Mouse (Mus musculus) cerebral cortex, adult 2 months (tissue): ENCODE data around the gene Hivep3.

ENCODE experiments used
- WGBS: fragments of 180-500 bp; shearing (Covaris S2); methylation state at CpG from one replicate; pipeline ENCODE4 v1.1.7; 2018; 5-methylcytosine and 5-hydroxymethylcytosine counted together

Hivep3 gene

GRCm38 (mm10) chr4:120061727-120062126, 328.1 kb downstream of the Hivep3 start:
- 71% methylated on average over 6 of the region's 6 CpGs for WGBS

GRCm38 (mm10) chr4:120062198-120062597, 328.6 kb downstream of the Hivep3 start:
- 72% methylated on average over 6 of the region's 6 CpGs for WGBS

- WGBS = 55% methylated on average over 11 of the region's 11 CpGs
Measured at GRCm38 (mm10) chr4:120062754-120063153, 329.2 kb downstream of the Hivep3 start.

DNA sequence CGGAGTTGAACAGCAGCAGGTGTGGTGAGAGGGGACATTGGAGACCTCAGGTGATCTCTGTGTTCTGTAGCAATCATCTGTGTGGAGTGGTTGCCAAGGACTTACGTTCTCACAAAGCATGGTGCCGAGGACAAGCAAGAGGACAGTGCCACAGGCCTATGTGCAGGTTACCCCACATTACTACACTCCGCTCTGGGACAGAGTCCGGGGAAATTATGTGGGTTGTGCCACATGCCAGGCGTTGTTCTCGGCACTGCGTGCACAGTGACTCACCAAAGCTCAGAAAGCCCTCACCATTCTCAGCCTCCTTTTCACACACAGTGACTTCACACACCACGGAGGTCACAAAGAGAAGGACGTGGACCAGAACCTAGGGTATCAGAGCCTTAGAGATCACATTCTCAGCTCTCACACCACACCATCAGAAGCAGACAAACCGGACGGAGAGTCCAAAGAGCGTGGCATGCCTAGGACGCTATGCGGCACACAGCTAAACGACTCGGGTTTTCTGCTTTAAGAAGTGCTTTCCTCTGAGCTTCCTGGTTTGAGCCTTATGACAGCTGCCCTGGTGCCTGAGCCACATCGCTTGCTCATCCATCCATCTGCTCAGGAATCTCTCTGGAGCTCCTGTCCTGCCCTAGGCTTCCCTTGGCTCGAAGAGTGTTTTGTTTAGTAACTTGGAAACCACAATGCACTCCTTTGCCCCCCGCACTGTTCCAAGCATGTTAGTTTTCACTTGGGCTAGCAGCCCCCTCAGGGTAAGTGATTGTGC, 330.0 kb downstream of the Hivep3 start:
- 60% methylated on average over 20 of the region's 20 CpGs for WGBS

DNA sequence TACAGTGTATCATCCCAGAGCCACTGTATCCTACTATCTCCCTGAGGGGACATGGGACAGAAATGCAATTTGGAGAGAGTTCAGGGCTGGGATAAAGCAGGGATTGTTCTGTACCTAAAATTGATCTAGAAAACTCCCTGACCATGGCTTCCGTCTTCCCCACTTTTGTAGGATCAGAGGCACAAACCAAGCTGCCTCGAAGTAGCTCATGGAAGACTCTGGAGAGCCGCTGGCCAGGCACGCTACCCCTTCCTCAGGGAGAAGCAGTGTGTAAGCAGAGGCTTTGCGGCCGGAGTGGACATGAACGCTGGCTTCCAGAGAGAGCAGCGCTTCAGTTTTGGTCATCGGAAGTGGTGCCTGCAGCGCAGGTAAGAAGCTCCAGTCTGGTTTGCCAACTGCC, 331.1 kb downstream of the Hivep3 start, which contains the start of gene AL607142.1:
TSS of gene AL607142.1 (plus strand) at position 301 of the 400 bp plus-strand sequence.
- WGBS = 95% methylated on average over 10 of the region's 10 CpGs

DNA sequence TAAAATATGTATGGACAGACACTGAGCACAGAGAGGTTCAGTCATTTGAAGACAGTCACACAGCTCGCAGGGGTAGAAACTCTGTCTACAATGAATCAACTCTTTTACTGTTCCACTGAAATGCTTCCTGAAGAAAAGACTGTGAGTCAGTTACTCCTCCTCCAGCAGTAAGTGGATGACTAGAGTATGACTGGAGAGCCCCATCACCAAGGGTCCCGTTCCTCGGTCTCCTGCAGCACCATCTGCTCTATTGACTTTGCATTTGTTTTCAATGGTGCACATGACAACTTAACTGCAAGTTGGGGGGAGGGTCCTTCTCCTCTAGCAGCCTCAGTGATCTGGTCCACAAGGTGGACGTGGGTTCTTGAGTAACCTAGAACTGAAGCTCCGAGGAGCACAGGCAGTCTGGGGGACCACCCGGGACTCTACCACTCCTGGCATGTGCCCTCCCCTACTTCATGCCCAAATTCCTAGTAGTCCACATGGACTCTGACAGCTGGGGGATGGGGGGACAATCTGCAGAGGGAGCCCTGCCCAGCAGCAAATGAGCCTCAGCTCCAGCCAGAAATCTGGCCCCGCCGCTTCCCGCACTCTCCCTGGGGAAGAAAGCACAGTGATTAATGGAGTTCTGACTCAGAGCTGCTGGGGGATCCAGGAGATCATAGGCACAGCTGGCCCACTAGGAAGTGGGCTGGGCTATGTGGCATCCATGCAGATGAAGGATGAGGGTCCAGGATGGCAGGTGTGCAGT, 333.4 kb downstream of the Hivep3 start:
- 51% methylated on average over 9 of the region's 9 CpGs for WGBS

GRCm38 (mm10) chr4:120067592-120068235, 334.1 kb downstream of the Hivep3 start:
- 85% methylated on average over 8 of the region's 8 CpGs for WGBS

DNA sequence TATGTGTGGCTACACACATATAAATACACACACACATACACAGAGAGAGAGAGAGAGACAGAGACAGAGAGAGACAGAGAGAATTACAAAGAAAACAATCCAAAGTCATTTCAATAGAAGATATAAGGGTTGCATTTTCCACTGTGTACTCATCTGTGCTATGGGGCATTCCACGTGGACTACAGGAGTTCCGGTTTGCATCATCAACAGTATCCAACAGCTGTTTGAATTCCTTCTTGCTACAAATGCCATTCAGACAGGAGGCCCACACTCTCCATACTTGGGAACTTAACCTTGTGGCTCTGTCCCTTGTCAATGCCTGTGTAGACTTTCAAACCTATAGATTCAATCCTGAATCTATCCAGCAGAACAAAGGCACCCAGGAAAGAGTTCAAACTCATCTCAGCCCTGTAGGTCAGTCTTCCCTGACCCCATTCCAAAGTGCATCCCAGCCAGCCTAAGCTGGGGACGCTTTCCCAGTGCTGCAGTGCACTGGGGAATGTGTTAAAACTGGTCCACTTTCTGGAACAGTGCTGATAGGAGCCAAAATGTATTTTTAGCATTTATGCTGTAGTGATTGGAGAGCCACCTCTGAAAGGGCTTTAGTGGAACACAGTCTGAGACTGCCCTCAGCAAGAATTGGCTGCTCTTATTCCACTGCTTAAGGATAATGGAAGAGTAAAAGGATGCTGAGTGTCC, 335.4 kb downstream of the Hivep3 start:
- 54% methylated on average over 3 of the region's 3 CpGs for WGBS

- 70% methylated on average over 3 of the region's 3 CpGs for whole genome bisulfite sequencing
Measured at GRCm38 (mm10) chr4:120069582-120069980, 336.0 kb downstream of the Hivep3 start.

DNA sequence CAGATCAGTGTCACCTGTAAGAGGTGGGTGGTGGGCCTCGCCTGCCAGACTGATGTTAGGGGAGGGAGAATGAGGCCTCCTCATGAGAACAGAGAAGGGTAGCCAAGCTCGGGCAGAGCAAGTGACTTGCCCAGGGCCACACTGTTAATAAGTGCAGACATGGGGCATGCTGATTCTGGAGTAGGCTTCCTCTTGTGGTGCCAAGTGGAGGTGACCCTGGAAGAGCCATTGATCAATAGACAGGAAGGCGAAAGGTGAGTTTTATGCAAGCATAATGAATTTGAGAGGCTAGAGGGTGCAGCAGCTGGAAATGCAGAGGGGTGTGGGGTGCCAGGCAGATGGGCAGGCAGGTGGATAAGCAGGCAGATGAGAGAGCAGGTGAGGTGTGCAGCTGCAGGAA, 337.8 kb downstream of the Hivep3 start:
- 85% methylated on average over 3 of the region's 3 CpGs for WGBS

GRCm38 (mm10) chr4:120071842-120072507, 338.4 kb downstream of the Hivep3 start:
- 56% methylated on average over 15 of the region's 15 CpGs for WGBS

DNA sequence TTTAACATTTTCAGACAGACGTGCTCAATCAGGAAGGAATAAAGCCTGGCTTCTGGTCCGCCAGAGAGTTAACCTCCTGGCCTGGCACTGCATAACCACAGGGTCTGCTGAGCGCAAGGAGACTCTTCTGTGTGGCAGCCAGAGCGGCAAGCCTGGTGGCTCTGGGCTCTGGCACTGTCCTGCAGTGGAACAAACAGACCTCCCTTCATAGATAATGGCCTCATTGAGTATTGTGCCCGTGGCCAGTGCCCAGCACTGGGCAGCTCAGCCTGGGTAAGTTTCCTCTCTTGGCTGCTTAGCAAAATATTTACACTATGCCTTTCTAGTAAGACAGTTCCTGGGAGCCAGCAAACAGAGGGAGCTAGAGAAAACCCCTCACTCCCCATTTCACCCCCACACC, 340.5 kb downstream of the Hivep3 start:
- WGBS = 50% methylated on average over 5 of the region's 5 CpGs

DNA sequence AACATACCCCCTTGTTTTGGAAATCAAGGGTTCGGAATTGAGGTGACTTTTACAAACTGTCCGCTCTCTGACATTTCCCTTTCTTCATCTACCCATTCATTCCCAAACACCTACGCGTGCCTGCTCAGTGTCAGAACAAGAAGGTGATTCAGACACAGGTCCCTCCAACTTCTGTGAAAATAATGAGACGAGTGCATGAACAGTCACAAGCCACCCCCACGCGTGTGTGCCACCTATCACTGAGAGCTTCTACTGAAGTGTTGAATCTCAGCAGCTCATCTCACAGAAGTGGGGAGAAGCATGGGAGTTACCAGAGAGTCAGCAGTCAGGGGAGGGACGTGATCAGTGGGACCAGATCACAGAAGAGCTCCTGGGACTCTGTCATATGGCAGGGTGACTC, 343.7 kb downstream of the Hivep3 start:
- WGBS = 56% methylated on average over 8 of the region's 8 CpGs

DNA sequence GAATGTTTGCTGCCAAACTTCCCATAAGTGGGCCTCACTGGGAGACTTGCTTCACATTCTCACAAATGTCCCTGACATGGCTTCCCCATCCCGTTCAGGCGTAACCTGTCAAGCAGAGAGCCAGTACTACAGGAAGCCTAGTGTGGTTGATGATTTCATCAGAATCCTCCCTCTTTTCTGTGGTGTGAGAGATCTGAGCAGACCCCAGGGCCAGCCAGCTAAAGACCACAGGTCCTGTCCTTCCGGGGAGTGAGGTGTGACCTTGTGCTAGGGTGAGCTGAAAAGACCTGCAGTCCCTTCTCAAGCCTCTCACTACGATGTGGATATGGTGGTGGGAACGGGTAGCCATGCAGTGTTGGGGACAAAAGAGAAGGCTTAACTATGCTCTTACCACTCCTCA, 348.9 kb downstream of the Hivep3 start:
- 92% methylated on average over 5 of the region's 5 CpGs for WGBS

GRCm38 (mm10) chr4:120083700-120084099, 350.1 kb downstream of the Hivep3 start:
- 50% methylated on average over 3 of the region's 3 CpGs for WGBS

DNA sequence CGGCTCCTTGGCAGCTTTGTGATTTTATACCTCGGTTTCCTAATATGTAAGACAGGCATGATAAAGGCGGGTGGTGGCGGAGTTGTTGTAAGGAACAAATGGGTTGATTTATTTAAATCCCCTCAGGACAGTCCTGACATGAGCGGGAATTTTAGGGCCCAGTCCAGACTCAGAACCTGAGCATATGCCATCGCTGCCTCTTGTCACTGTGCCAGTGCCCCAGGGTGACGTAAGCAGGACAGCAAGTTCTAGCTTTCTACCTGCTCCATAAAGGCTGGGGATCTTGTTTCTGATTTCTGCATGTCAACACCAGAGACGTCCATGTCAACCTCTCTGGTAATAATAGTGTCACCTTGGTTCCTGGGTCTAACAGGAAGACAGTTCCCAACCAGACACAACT, 356.0 kb downstream of the Hivep3 start:
- WGBS = 85% methylated on average over 8 of the region's 8 CpGs

DNA sequence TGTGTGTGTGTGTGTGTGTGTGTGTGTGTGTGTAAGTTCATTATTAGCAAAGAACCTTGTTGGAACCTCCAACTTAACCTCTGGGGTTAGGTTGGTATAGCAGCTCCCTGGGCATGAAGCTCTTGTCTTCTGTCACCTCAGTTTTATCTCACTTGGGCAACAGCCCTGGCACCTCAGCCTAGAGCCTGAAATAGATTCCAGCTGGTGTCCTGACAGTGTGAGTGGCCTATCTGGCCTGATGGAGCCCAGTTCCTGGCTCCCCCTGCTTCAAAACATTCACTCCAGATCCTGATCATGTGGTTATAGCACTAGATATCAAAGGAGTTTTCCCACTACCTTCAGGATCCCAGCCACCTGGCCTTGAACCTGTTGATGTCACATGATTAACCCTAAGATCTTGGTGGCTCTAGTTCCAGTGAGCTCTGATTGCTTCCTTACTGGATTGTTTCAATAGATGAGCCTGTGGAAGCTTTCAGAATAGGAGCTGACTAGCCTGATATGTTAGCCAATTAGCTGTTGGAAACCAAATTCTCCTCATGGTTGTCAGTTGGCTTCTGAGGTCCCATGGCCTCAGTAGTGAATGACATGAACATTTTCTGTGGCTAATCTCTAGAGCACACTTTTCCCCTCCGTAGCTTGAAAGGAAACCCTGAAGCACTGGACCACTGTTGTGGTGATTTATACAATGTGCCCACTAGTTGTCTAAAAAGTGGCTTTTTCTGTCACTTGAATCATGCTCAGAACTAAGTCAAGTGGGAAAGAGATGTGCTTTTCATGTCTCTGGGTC, 358.6 kb downstream of the Hivep3 start:
- WGBS = 93% methylated on average over 1 of the region's 1 CpGs

DNA sequence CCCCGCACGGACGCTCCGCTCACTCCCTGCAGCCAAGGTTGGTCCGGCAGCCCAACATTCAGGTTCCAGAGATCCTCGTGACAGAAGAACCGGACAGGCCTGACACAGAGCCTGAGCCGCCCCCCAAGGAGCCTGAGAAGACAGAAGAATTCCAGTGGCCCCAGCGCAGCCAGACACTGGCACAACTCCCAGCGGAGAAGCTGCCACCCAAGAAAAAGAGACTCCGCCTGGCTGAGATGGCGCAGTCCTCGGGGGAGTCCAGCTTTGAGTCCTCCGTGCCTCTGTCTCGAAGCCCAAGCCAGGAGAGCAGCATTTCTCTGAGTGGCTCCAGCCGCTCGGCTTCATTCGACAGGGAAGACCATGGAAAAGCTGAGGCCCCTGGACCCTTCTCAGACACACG, 363.4 kb downstream of the Hivep3 start:
- 74% methylated on average over 19 of the region's 19 CpGs for WGBS

DNA sequence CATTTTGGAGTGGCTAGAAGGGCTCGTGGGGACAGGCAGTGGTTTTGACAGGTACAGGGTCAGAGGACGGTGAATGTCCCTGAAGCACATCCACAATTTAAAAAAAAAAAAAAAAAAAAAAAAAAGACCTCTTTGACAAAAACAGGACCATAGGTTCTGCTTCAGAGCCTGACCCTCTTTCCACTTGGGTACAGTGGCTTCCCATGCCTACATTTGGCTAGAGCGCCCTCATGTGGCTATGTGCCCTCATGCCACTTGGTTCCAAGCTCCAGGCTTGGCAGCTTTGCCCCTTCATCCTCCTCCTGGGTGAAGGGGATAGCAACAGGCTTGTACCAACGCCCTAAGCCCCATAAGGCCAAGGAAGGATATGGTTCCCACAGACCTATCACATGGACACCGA, 371.0 kb downstream of the Hivep3 start:
- WGBS = 61% methylated on average over 5 of the region's 5 CpGs

DNA sequence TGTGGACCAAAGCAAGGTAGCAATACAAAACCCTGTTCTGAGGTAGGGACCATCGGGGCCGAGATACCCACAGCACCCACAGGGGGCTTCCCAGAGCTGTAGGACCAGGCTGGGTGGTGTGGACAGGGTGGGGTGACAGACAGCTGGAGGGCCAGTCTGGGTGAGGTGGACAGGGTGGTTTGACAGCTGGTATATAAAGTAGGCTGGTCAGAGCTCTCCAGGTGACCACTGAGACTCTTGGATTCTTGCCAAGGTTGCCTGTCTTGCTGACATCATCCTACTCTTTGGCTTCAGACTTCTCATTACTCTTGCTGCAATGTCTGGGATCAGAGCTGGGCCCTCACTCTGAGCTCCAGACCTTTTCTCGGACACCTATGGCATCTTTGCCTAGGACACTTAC, 372.8 kb downstream of the Hivep3 start:
- WGBS = 91% methylated on average over 3 of the region's 3 CpGs

GRCm38 (mm10) chr4:120107787-120108186, 374.2 kb downstream of the Hivep3 start:
- 56% methylated on average over 8 of the region's 8 CpGs for WGBS
